Mouse (Mus musculus): Measurements from ENCODE around the gene Twistnb. TPM values are rescaled to one million over a fixed set of nuclear protein-coding genes. Genes with fewer than 3 reads are reported as not detected.

Gene Twistnb
- polyA plus RNA-seq, 1 experiment from 2014 or later: 51.0 TPM

Other genes starting within 250 kb of the Twistnb start
- 4.3 and 5.9 TPM in 2 replicates for gene Efcab10, start 34.8 kb upstream of the Twistnb start, polyA plus RNA-seq (2014; fragmentation: Nextera tagmentation; extraction: Ambion mirVana)